Mouse (Mus musculus) frontal cortex, postnatal 25 days (tissue): Measurements from ENCODE around the gene Ppdpf.
"Not testable (repeated sequence)": the region's sequence is repeated elsewhere in the genome, so short reads cannot be mapped to it uniquely, and the experiment has no call there.

Experiments used
- DNase-seq, 2 experiments: peaks; one replicate each; pipeline ENCODE4 v3.0.0; 2022; ENCODE audit warnings: low spot score in 2 of 2

Ppdpf gene

DNA sequence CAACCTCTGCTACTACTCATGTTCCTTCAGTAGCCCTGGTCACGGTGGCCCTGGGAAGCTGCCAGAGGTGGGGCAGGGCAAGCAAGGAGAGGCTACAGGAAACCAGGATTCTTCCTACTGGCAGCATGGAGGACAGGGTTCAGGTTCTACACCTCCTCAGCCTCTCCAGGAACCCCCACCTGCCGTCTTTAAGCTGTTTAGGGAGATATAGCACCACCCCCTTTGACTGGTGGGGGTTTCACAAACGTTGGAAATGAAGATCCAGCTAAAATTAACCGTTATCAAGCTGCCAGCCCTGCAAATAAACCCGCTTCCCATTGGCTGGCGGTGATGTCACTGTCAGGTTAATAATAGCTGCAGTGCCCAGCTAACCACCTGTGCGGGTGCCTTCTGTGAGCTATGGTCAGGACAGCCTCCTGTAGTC is 27.9 kb upstream of the Ppdpf start:
- no peak for DNase-seq

GRCm38 (mm10) chr2:181159771-181160170 is 27.3 kb upstream of the Ppdpf start:
- no peak for DNase-seq

DNA sequence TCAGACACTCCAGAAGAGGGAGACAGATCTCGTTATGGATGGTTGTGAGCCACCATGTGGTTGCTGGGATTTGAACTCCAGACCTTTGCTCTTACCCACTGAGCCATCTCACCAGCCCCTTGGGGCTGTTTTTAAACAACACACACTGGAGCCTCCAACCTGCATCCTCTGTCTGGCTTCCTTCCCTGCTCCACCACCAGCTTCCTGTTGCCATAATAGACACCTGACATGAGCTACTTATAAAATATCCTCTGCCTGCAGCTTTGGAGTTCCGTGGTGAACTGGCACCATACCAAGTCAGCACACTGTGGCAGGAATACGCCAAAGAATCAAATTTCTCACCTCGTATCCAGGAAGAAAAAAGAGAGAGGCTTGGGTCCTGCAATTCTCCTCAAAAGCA is 26.2 kb upstream of the Ppdpf start:
- no peak for DNase-seq

DNA sequence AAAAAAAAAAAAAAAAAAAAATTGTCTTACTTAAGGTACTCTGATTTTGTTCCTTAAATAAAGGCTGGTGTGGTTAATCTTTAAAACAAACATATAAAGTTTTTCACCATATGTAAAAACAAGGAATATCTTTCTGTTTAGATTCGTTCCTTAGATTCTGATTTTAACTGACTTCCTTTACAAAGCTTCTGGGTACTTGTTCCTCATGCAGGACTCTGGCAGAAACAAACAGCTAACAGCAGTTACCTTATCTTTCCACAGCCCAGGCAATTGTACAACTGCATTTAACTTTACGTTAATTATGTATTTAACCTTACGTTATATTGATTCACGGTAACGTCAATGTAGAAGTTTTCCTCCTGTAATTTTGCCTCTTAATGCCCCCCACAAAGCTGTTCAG is 20.6 kb upstream of the Ppdpf start:
- DNase-seq = no peak

GRCm38 (mm10) chr2:181174646-181175045 is 12.4 kb upstream of the Ppdpf start:
- no peak for DNase-seq

- no peak for DNase-seq
Measured at GRCm38 (mm10) chr2:181178015-181178414, 9.0 kb upstream of the Ppdpf start.

GRCm38 (mm10) chr2:181178471-181178870 is 8.6 kb upstream of the Ppdpf start:
- DNase-seq = no peak

DNA sequence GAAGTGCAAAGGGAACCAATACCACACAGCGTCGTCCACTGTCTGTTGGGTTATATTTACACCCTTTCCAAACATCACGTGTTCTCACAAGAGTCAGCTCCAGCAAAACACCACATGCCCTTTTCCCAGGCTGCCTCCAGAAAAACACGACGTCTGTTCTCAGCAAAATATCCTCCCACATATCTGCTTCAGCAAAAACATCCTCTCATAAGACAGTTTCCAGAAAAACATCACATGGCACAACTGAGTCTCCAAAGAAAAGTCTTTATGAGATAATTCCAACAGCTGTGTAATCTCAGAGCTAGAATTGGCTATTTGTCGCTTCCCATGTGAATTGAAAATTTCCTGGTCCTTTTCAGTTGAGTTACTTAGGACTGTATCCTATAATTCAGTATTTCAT is 6.1 kb upstream of the Ppdpf start:
- no peak for DNase-seq

DNA sequence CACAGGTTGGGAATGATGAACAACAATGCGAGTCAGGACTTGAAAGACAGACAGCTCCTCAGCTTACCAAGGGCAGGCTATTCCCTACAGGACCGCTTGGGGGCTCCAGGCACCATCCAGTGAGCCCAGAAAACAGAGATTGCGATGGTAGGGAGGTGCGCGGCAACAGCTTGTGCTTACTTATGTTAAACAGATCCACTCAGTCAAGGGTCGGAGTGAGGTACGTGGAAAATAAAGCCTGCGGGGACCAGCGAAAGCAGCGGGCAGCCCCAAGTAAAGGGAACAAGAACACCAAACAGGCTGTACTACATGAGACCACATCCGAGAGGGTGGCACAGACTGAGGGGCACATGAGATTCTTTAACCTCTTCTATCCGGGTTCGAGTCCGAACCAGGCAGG is 412 bp upstream of the Ppdpf start:
- DNase-seq = peak; percentile 79 to 84

GRCm38 (mm10) chr2:181188681-181189080 is 1.6 kb downstream of the Ppdpf start:
- no peak for DNase-seq

DNA sequence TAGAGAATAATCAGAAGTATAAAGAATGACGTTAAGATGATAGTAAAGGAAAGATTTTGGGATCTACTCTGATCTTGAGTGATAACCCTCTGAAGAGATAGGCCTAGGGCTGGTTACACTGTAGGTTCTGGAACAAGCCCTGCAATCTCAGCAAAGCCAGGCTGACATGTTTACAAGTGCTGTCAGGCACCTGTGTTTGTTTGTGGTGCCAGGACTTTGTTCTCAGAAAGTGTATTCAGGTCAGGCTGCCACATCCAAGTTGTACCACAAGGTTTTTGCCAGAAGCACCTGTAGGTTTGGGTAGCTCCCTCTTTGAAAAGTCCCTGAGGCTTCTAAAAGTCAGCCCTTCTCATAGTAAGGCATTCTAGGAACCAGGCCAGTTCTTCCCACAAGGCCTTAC is 2.3 kb downstream of the Ppdpf start:
- no peak for DNase-seq

DNA sequence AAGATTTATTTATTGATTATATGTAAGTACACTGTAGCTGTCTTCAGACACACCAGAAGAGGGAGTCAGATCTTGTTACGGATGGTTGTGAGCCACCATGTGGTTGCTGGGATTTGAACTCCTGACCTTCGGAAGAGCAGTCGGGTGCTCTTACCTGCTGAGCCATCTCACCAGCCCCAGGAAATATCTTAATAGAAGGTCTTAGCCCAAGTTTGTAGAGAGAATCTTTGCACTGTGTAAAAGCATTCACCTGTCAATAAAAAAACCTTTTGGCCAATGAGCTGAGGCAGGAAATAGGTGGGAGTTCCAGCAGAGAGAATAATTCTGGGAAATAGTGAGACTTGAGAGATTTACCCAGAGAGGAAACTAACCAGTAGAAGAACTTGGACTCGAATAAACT is 4.3 kb downstream of the Ppdpf start:
- DNase-seq = not testable (repeated sequence)

DNA sequence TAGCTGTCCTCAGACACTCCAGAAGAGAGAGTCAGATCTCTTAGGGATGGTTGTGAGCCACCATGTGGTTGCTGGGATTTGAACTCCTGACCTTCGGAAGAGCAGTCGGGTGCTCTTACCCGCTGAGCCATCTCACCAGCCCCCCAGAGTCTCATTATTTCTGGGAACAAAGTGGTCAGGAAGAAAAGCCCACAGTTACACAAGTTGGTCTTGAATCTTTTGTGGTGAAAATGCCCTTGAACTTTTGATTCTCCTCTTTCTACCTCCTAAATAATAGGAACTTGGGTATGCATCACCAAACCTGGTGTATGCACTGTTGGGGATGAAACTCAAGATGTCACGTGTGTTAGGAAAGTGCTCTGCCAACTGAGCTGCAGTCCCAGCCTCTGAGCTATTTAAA is 4.9 kb downstream of the Ppdpf start:
- no peak for DNase-seq

GRCm38 (mm10) chr2:181193044-181193443 is 6.0 kb downstream of the Ppdpf start:
- DNase-seq = no peak

- DNase-seq = no peak
Measured at GRCm38 (mm10) chr2:181196628-181197300, 9.7 kb downstream of the Ppdpf start.

GRCm38 (mm10) chr2:181201606-181202005 is 14.6 kb downstream of the Ppdpf start:
- DNase-seq = no peak

- DNase-seq = no peak
Measured at GRCm38 (mm10) chr2:181202422-181202821, 15.4 kb downstream of the Ppdpf start, which contains the start of gene Ptk6. TSS of gene Ptk6 (minus strand) at chr2:181202789.

DNA sequence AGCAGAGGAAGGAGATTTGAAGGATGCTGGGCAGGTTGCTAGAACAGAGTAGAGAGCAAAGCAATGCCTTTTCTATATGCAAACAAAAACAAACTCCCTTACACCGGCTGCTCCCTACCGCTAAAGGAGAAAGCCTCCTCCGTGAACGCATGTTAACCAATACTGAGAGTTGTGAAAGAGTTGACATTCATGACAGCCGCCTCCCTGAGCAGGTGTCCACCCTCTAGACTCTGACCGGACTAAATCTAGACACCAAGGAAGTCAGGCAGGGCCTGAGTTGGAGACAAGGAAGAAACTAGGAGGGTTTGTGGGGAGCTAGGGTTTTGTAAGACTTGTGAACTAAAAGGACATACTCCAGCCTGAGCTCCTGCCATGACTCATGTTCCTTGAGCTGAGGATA is 15.8 kb downstream of the Ppdpf start:
- no peak for DNase-seq

DNA sequence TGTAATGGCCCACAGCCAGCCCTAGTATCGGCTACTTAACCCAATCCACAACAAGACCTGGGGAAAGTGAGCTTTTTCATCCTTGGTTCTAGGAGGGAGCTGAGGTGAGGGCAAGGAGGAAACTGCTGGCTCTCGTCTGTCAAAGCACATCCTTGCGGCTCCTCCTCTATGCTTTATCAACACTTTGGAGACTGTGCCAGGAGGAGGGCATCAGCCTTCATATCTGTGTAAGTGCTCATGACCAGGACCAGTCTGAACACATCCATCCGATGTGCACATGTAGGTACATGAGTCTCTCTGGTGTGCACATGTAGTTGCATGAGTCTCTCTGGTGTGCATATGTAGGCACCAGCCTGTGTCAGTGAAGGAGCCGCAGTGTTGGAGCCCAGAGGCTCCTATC is 18.6 kb downstream of the Ppdpf start:
- no peak for DNase-seq

DNA sequence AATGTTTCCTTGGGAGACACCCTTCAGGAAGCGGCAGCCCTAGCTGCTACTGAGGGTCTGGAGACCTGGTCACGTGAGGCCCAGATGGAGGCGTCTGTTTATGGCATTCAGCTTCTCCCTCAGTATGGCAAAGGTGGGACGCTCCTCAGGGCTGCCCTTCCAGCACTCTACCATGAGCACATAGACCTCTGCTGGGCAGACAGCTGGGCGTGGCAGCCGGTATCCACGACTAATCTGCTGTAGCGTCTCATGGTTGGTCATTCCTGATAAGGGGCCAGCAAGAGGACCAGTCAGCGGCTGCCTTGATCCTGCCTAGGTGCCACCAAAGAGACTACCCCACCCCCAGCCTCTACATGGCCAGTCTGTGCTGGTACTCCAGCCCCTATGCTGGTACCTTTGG is 19.1 kb downstream of the Ppdpf start:
- no peak for DNase-seq

DNA sequence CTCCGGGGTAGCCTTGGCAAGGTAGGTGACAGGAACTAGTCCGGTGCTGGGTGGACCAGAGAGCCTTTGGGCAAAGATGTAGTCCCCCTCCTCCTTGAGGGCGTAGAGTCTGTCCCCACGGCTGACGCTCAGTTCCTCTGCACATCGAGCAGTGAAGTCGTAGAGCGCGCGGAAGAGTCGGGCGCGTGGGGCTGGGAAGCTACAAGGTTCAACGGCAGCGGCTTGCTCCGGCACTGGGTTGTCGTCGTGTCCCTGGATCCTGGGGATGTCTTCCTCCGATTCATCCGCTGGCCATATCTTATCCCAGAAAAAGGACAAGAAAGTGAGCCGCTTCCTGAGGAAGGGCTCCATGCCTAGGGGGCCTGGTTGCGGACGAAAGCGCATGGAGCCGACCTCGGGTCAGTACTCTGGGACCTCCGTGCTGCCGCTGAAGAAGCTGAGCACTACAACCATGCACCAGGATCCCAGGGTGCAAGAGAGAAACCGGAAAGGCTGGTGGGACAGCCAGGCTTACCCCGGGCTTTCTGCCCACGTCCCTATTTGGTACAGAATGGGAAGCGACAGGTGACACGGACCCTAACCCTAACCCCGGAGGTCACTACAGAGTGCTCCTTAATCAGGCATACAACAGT is 25.5 kb downstream of the Ppdpf start:
- no peak for DNase-seq

DNA sequence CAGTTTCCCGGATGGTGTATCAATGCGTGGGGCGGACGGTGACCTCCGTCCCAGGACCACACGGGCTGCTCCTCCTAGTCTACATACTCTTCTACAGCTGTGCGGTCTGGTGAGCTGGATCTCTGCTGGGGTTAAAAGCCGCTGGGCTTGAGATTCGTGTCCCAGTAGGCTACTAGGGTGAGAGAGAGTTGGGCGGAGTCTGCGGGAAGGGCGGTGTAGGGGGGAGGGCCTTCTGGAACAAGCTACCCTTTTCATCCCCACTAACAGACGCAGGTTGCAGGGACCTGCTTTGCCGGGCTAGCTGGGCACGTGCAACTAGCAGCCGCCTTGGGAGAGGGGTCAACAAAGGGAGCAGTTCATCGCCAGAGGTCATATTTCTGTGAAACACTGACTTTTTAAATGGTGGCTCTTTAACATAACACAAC is 26.0 kb downstream of the Ppdpf start, which contains the start of gene Srms:
Srms (minus strand) TSS at position 165 of the 425 bp plus-strand sequence.
- DNase-seq = no peak

- DNase-seq = no peak
Measured at GRCm38 (mm10) chr2:181216037-181216436, 29.0 kb downstream of the Ppdpf start.
